Mouse (Mus musculus) MEL (cell line): Measurements from ENCODE around the gene Cers6.

Experiments
- EP300 ChIP-seq, 2 experiments: IDR thresholded peaks; 2 replicates each; pipeline ENCODE4 v1.6.1; 2011; ENCODE audit warnings: improper control_type of control experiment in 2 of 2, low read length in 2 of 2, low read depth in 1 of 2, mild to moderate bottlenecking in 1 of 2
- GABPA ChIP-seq: IDR thresholded peaks from 2 replicates; pipeline ENCODE4 v1.6.1; 2012; ENCODE audit warnings: low read depth, mild to moderate bottlenecking, inconsistent platforms, low read length, improper control_type of control experiment, moderate library complexity
- POLR2AphosphoS2 ChIP-seq: IDR thresholded peaks from 2 replicates; pipeline ENCODE4 v1.6.1; 2011; ENCODE audit warnings: low read length, improper control_type of control experiment
- TBP ChIP-seq: IDR thresholded peaks from 2 replicates; pipeline ENCODE4 v1.8.0; 2011; ENCODE audit warnings: low read depth, low read length, improper control_type of control experiment

GRCm38 (mm10) chr2:69115921-69116320 is 254.7 kb downstream of the Cers6 start:
- TF ChIP-seq POLR2AphosphoS2 = no peak
- TF ChIP-seq TBP = no peak
- no peak for TF ChIP-seq GABPA
- TF ChIP-seq EP300 (IDR thresholded peaks at IDR 0.05; ENCODE audit: low read depth in 1 of 2, low read length in 2 of 2) = no peak
